Mouse (Mus musculus) granulocyte monocyte progenitor cell, adult 5-6 weeks (primary cell): Measurements from ENCODE around the gene Dazap2. TPM values are rescaled to one million over a fixed set of nuclear protein-coding genes. Genes with fewer than 3 reads are reported as not detected.

Experiments used
- ATAC-seq: replicated peaks from 2 replicates; pipeline ENCODE4 v1.8.0; 2016; ENCODE audit warnings: mild to moderate bottlenecking, moderate TSS enrichment, inconsistent platforms; ENCODE audit not compliant: poor library complexity, severe bottlenecking
- total RNA-seq, 2 experiments: library from RNA; stranded (forward) in 1 of 2; stranded (reverse) in 1 of 2; fragments of 200-712, 200-1000 nt in 1 of 2; fragments of >200 nt in 1 of 2; fragmentation: Nextera tagmentation in 1 of 2; gene quantifications; 2 replicates each; pipeline ENCODE4 v1.2.3; 2014 to 2017

Gene Dazap2
- total RNA-seq, 2 experiments from 2014 or later: 155 to 252 TPM

DNA sequence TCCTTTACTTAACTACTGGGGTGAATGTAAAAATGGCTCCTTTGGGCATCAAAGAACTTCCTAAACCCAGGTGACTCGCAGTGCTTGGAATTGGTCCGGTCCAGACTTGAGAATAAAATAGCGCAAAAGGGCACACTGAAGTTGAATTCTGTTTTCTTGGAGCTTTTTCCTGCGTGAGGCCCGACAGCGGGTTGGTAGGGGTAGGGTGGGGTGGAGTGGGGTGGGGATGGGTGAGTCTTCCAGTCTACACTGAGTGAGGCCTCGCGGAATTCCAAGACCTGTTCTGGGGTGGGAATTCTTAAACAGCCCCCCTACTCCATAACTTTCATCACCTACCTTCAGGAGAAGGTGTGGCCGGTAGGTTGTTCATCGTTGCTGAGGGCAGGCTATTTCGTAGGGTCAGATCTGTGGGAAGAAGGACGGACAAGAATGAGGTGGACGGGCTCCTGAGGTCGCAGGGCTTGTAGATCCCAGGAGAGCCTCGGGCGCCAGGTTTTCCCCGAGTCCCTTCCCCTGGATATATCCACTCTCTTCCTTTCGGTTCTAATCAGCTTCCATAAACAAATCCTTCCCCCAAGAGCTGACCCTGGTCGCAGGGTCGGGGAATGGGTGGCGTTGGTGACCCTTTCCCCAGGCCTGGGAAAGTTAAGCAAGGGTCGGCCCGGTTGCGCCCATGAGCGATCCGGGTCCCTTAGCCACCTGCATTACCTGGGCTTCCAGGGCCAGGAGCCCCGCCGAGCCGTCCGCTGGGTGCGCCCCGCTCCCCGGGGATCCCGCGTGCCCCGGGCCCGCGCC lies 20.9 kb downstream of the Dazap2 start:
- no peak for ATAC-seq

DNA sequence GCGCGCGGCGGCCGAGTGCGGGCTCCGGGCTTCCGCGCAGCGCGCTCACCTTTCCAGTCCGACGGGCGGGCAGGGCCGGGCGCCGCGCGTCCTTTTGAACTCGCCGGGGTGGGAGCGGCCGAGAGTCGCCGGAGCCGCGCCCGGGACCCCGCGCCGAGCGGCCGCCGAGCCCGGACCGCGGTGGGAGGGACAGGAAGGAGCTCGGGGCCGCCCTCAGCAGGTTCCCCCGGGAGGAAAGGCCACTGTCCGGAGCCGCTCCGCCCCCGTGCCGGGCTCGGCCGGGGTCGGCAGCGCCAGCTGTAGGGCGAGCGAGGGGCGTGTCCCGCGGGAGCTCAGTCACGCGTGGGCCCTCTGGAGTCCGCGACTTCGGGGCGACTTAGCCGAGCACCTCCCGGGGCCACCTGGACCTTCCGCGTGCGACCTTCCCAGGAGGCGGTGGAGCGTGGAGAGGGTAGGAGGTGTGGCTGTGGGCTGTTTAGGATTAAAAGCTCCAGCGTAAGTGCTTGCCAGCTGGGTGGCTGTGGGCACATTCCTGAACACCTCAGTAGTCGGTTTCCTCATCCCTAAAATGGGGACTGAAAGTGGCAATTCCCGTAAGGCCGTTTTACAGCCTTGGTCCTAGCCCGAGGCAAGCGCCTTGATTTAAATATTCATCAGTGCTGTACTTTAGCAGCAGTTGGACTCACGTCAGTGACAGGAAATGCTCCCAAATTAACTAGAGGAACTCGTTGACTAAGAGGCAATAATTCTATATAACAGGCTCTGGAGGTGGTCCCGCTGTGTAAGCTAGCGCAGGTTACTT lies 21.8 kb downstream of the Dazap2 start, which contains the start of gene Smagp:
Gene Smagp, minus strand, starts transcription at position 241 of the 802 bp plus-strand sequence.
- ATAC-seq: peak; percentile 31

DNA sequence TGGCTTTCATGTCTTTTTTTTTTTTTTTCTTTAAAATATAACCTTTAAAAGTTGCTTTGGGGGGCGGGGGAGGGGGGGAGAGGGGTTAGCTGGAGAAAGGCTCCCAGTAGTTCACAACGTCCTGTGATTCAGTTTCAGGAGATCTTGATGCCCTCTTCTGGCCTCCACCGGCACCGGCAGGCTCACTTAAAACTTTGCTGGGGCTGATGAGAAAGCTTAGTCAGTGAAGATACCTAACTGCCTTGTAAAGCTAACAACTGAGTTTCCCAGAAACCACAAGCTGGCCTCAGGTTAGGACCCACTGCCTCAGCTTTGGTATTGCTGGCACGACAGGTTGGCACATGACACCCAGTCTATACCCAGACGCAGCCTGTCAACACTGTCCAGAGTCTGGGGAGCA lies 22.5 kb downstream of the Dazap2 start:
- ATAC-seq: no peak

DNA sequence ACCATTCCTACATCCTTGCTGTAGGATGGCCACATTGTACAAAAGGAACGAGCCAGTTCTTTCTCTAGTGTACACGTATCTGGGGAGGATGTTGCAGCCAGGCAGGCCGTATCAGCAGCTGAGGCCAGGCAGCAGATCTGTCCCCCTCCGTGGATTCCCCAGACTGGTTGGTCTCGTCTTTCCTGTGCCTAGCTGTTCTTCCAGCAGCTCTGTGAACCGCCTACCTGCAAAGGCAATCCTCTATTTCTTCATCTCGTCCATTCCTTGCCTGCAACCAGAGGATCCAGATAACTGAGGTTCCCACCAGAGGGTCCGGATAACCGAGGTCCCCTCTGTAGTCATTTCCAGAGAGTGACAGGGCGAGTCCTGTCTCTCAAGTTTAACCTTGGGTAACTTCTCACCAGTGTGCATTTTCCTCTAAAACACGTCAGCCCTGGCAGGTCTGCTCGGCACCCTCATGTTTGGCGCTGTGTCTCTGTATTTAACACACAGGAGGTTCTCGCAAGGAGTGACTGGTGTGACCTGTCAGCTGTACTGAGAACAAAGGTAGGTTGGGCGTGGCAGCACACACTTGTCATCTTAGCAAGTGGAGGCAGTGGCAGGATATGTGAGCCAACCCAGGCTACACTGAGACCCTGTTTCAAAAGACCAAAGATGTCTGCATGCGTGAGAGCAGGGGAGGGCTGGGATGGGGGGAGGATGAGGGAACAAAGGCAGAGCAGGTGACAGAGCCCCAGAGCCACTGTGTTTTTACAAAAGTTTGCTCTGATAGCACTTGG lies 25.0 kb downstream of the Dazap2 start:
- no peak for ATAC-seq

DNA sequence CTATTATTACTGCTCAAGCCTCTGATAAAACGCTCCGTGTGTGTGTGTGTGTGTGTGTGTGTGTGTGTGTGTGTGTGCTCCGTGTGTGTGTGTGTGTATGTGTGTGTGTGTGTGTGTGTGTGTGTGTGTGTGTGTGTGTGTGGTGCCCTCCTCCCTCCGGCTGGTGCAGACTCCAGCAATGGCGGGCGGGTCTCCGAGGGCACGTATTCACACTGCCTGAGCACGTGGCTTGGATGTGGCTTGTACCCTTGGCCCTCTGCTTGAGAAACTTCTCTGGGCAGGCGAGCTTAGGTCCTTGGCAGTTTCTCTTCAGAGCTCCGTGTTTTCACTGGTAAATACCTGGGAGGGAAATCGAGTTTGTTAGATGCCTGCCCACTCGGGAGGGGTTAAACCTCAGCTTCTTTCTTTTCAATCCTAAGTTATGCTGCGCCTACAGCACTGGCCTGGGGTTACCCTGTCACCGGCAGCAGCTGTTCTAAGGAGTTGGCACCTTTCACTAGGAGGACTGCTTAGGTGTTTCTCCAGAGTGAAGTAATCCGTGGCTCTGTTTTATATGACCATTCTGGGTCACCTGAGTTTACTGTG lies 26.2 kb downstream of the Dazap2 start:
- no peak for ATAC-seq

DNA sequence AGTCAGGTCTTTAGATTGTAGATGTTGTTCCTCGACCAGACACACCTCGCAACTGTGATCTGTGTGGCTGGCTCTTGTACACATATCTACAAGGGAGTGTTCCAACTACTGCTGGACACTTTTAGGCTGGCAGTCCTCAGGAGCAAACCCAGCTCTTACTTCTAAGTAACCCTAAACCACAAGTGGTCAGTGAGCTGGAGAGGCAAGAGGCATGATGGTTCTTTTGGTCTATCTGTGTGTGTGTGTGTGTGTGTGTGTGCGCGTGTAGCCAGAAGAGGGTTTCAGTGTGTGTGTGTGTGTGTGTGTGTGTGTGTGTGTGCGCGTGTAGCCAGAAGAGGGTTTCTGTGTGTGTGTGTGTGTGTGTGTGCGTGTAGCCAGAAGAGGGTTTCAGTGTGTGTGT lies 27.3 kb downstream of the Dazap2 start:
- no peak for ATAC-seq

DNA sequence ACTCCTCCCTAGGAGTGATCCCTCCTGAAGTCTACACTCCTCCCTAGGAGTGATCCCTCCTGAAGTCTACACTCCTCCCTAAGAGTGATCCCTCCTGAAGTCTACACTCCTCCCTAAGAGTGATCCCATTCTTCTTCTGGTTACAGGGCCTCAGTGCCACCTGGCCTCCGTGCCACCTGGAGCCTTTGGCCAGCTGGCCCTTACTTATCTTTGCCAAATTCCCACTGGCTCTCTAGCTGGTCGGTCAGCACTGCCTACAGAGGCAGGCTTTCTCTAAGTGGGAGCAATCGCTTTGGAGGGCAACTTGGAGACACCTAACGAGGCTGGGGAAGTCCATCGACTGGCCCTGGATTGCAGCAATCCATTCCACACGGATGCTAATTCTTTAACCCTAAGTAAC lies 31.0 kb downstream of the Dazap2 start:
- ATAC-seq: no peak

DNA sequence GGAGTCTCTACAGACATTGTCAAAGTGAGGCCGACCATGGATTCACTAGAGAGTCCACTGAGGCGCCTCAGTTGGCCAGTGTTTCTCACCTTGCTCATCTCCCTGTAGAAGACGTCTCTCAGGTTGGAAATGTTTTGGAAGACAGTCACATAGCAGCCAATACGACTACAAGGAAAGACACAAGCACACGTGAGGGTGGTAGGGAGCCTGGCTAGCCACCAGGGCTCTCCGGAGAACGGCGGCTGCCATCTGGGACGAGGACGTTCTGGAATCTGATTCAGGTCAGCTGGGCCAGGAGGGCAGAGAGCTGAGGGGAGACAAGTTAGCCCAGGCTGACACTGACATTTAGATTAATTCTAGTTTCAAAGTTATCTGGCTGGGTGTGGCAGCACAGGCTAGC lies 35.0 kb downstream of the Dazap2 start:
- no peak for ATAC-seq

DNA sequence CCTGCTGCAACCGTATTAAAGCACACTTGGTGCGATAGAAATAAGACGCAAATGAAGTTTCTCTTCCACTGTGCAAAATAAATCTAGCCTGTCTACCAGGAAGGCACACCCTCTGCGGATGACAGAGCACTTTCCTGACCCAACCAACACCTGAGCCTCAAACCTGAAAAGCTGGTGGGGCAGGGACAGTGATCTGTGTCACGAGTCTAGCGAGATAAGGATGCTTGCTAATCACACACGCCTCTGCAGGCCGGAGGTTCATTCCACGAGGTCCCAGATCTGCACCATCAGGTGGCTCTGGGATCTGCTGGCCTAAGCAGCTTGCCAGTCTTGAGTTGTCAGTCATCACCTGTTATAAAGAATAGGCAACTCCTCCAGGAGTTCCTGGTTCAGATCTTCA lies 36.5 kb downstream of the Dazap2 start:
- ATAC-seq: no peak

DNA sequence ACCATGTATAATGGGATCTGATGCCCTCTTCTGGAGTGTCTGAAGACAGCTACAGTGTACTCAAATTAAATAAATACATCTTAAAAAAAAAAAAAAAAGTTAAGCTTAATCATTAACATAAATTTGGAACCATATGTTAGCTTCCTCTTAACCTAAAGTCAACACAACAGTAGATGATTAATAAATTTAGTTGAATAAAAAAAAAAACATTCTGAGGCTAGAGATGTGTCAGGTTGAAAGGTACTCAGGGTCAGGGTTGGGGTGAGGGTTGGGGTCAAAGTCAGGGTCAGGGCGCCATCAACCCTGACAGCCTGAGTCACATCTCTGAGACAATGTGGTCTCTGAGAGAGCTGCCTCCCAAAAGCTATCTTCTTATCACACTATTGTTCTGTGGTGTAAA lies 39.1 kb downstream of the Dazap2 start:
- no peak for ATAC-seq

DNA sequence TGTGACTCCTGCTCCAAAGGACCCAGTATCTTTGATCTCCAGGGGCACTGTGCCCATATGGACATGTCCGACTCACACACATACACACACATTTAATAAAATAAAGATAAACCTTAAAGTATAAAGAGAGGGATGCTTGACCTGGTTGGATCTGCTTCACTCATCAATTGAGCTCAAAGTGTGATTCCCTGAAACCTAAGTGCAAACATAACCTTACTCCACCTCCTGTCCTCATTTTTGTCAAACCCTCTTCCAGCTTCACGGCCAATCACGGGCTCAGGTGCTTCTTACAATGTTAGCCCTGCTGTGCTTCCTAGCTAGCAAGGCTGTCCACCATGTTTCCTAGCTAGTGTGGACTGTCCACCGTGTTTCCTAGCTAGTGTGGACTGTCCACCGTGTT lies 40.1 kb downstream of the Dazap2 start:
- ATAC-seq: no peak

DNA sequence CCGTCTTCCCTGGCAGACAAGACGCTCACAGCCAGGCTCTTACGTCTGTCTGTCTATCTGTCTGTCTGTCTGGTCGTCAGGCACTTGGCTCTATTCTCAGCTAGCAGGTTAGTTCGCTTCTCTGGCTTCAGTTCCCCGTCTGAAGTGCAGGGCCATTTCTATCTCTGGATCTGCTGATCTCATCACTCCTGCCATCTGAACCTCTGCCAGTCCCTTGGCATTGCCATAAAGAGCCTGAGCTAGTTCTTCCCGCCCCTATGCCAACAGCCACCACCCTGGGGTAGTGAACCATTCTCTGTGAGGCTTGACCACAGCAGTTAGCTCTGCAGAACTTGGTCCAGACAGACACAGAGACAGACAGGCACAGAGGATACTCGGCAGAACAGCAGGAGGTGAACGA lies 45.2 kb downstream of the Dazap2 start:
- ATAC-seq: no peak

DNA sequence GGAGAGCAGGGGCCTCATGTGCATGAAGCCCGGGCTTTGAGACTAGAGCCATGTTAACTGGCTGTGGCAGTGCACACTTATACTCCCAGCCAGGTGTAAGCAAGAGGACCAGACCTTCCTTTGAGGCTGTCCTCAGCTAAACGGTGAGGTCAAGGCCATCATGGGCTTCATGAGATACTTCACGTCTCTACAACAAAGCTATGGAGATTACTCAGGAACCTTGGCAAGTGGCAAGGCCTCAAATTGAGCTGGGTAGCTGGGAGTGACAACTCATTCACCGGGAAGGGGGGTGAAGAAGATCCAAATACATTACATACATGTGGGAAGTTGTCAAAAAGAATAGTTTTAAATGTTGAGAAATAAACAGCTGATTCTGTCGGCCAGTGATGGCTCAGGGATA lies 45.7 kb downstream of the Dazap2 start:
- no peak for ATAC-seq

DNA sequence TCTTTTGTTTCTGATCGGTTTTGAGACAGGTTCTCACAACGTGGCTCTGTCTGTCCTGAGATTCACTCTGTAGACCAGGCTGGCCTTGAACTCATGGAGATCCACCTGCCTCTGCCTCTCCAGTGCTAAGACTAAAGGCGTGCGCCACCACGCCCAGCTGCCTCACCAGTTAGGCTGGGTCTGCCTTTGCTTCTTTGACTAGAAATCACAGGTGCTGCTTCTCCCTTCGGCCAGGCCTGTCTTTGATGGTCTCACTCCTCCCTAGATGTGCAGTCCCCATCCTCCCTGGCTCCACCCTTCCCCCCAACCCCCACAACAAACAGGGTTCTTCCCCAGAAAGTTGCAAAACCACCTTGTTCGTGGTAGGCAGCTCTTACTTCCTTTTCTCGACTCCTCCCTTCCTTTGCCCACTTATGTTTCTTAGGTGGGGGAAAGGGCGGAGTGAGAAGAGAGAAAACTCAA lies 49.7 kb downstream of the Dazap2 start:
- ATAC-seq: peak; percentile 65

DNA sequence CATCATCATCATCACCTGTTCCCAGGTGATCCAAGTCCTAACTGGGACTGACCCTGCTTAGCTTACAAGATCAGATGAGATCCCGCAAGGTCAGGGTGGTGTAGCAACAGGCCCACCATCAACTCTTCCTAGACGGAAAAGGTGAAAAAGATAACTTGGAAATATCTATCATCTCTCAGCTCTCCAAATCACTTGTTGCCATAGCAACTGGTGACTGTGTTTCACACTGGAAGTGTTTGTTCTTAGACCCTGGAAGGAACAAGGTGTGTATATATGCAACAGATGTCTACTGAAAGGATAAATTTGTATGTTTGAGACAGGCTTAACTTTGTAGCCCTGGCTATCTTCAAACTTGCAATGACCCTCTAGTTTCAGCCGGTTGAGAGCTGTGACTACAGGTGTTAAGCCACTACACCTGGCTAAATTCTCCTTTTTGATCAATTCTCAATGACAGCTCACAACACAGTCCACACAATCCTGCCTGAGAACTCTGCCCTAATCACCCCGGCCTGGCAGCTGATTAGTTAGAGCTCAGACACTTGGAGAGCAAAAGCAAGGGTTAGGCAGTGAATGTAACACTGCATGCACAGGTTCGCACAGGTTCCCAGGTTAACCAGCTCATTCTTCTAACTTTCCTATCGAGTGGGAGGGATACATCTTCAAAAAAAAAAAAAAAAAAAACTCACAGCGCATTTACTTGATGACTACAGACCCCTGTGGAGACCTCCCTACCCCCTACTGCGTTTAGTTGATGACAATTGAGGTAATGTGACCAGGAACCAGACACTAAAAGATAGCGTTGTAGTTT lies 50.5 kb downstream of the Dazap2 start:
- ATAC-seq: no peak

DNA sequence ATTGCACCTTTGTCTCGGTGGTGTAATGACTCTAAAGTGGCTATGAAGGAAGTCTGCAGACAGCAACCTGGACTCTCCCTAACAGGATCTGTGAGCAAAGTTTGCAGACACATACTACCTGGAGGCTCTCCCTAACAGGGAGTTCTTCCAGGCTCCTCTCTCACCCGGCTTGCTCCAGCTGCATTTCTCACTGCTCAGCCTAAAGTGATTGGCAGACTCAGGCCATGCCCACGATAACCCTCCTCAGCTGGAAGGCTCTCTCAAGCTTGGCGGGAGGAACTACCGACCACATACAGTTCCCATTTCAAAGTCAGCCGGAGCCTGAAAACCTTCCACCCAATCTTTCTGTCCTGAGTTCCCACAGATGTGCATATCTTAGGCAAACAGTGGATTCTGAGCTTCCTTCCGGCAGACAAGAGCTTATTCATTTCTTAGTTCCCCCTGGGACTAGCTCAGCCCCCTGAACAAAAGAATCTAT lies 51.1 kb downstream of the Dazap2 start:
- peak; percentile 53 for ATAC-seq

DNA sequence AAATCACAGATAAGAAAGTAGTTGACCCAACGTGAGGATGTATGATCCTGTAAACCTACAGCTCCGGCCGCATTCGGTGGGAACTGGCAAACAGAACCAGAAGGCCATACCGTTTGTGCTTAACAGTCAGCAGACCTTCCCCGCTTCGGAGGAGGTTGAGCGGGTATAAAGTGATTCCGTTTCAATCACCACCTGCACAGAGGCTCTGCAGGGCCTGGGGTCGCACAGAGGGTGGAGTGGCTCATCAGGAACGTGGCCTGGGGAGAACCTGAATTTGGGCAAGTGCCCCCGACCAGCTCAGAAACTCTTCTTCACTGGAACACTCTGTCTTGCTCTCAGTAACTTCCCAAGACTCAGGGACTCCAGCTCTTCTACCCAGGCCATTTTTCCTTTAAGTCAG lies 51.7 kb downstream of the Dazap2 start:
- no peak for ATAC-seq

DNA sequence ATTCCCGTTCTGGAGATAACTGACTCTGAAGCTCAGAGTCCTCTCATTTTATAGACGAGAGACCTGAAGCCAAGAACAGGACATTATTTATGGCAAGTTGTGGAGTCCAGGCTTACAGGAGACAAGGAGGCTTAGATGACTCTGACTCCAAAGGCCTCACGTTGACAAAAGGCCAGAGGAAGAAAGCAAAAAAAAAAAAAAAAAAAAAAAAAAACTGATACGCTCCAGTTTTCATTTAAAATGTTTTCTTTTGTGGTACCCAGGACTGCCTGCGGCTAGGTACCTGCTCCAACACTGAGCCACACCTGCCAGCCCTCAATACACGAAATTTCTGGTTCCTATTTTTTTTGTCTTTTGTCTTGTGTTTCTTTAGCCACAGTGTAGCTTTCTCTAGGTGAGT lies 52.3 kb downstream of the Dazap2 start:
- ATAC-seq: no peak

DNA sequence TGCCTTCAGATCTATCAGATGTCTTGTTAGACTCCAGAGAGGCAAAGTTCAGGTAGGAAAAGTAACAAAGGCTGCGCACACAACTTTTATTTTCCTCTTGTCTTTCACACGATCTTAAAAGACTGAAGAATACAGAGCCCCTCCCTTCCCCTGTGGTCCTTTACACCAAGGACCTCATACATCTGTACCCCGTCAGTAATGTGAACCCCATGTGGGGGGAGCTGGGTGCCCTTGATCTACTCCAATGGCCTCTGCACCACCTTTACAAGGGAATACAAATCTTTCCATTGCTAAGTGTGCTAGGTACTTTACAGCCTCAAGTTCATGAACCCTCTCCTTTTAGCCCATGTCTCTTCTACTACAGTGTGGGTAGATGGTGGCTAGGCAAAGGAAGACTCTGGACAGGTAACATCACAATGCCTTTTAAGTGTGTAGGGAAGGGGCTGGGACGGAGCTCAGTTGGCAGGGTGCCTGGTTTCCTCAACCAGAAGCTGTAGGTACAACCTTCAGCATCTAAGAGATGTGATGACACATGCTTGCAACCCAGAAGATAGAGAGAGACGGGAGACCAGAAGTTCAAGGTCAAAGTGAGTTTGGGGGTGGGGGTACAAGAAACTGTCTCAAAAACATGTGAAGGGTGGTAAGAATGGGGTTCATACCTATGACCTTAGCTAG lies 52.9 kb downstream of the Dazap2 start:
- no peak for ATAC-seq
